Mouse (Mus musculus): ENCODE measurements around the gene Cnih1. TPM values are rescaled to one million over a fixed set of nuclear protein-coding genes. Genes with fewer than 3 reads are reported as not detected.
"Not testable (repeated sequence)": the region's sequence is repeated elsewhere in the genome, so short reads cannot be mapped to it uniquely, and the experiment has no call there.

The Cnih1 gene
- total RNA-seq, 1 experiment = 45.0 TPM

DNA sequence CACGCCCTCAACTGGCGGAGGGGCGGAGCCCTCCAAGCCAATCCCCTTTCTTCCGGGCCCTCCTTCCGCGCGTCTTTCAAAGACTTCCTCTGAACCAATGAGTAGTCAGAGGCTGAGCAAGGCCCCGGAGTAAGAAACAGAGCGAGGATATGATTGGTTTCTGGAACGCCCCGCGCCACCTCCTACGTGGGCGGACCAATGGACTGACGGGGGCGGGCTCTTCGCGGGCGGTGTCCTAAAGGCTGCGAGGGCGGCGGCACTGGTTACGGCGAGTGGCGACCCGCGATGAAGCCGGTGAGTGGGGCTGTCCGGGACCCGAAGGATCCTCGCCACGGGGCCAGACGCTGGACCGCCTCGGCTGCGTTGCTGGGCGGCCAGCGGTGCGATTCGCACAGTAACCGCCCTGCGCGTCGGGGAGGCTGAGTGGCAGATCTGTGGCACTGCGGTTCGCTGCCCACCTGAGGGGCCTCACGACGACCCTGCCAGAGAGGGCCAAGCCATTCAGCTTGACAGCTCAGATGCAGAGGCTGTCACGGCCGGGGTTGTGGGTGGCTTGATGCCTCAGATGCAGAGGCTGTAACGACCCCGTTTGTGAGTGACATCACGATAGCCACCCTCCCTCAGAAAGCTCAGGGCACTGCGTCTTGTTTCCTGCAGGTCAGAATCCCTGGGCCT is 27.7 kb downstream of the Cnih1 start, which contains the start of gene Cdkn3:
Gene Cdkn3 (plus strand): TSS at position 187 of the 675 bp plus-strand sequence.
- in situ Hi-C loops (cut with MboI; ENCODE audit: low sequenced_read_pairs in 2 of 2, unreplicated experiment in 2 of 2) = no loop called here

DNA sequence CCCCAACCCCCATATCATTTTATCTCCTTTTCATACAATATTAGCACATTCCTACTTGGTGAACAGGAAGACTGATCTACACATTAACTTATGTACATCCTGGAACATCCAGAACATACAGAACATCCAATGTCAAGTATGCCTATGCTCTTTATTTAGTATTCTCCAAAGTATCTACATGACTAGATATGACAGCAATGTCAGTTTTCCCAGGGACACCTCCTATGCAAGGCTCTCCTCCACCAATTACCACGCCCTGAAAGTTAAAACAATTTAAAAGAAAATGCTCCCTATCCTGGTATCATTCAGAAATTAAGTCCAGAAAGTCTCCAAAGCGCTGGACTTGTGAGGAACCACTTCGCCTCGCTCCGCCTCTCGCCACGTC is 28.2 kb downstream of the Cnih1 start:
- H3K4me1 ChIP-seq (ENCODE audit: control insufficient read depth in 2 of 2, insufficient read depth in 2 of 2, low read length in 2 of 2, poor library complexity in 1 of 2) = peaks cover 5% of the 10 kb centered on the region in 2 experiments; a peak in 3 of 4 replicates
- H3K27ac ChIP-seq (ENCODE audit: insufficient read depth, low read depth, low read length, poor library complexity, severe bottlenecking) = no peak overlapping the region
- no peak overlapping the region for H3K9ac ChIP-seq (ENCODE audit: insufficient read depth, low read depth, low read length, poor library complexity, severe bottlenecking)
- peaks cover 2% of the 10 kb centered on the region; the same call in 1 of the 2 replicates for H3K36me3 ChIP-seq (ENCODE audit: control insufficient read depth, insufficient read depth, low read length, poor library complexity, severe bottlenecking)
- H3K9me3 ChIP-seq (ENCODE audit: control insufficient read depth, insufficient read depth, low read depth, low read length) = no peaks in the 10 kb centered on the region
- TF ChIP-seq ZNF384 (IDR thresholded peaks at IDR 0.05; ENCODE audit: low read depth, low read length) = no peak
- TF ChIP-seq ZC3H11A (IDR thresholded peaks at IDR 0.05; ENCODE audit: borderline replicate concordance, low read depth, low read length) = no peak
- TF ChIP-seq CHD2 (IDR thresholded peaks at IDR 0.05; ENCODE audit: low read depth, low read length) = no peak
- no peak for TF ChIP-seq HCFC1 (IDR thresholded peaks at IDR 0.05; ENCODE audit: borderline replicate concordance, insufficient read depth, low read length)
- TF ChIP-seq MAFK (IDR thresholded peaks at IDR 0.05; ENCODE audit: insufficient read depth, low read depth, low read length) = no peak
- in situ Hi-C loops (cut with MboI; ENCODE audit: low sequenced_read_pairs in 2 of 2, unreplicated experiment in 2 of 2) = no loop called here
- DNase-seq (ENCODE audit: low read depth, low spot score) = no peak
- H3K4me3 ChIP-seq (ENCODE audit: insufficient read depth in 1 of 2, low read depth in 1 of 2, low read length in 2 of 2, poor library complexity in 1 of 2, severe bottlenecking in 1 of 2) = peak overlapping the region in 1 of 2 experiments; percentile 57; a peak in 2 of 4 replicates

More for the DNA sequence above, 27.7 kb downstream of the Cnih1 start, which contains the start of gene Cdkn3:
- peak; percentile 92 for DNase-seq (ENCODE audit: low read depth, low spot score)
- peak within 1 kb of the TSS; percentile 91 to 99 for H3K4me3 ChIP-seq (ENCODE audit: insufficient read depth in 1 of 2, low read depth in 1 of 2, low read length in 2 of 2, poor library complexity in 1 of 2, severe bottlenecking in 1 of 2)
- peaks cover 2% of the 10 kb centered on the region; the same call in 1 of the 2 replicates for H3K36me3 ChIP-seq (ENCODE audit: control insufficient read depth, insufficient read depth, low read length, poor library complexity, severe bottlenecking)
- TF ChIP-seq ZNF384 (IDR thresholded peaks at IDR 0.05; ENCODE audit: low read depth, low read length) = no peak
- no peak for TF ChIP-seq HCFC1 (IDR thresholded peaks at IDR 0.05; ENCODE audit: borderline replicate concordance, insufficient read depth, low read length)
- TF ChIP-seq CHD2 (IDR thresholded peaks at IDR 0.05; ENCODE audit: low read depth, low read length) = peak; percentile 65; the same call in 1 of the 2 replicates
- no peak for TF ChIP-seq MAFK (IDR thresholded peaks at IDR 0.05; ENCODE audit: insufficient read depth, low read depth, low read length)
- no peak for TF ChIP-seq ZC3H11A (IDR thresholded peaks at IDR 0.05; ENCODE audit: borderline replicate concordance, low read depth, low read length)
- peaks cover 5% of the 10 kb centered on the region in 2 experiments; a peak in 3 of 4 replicates for H3K4me1 ChIP-seq (ENCODE audit: control insufficient read depth in 2 of 2, insufficient read depth in 2 of 2, low read length in 2 of 2, poor library complexity in 1 of 2)
- H3K9ac ChIP-seq (ENCODE audit: insufficient read depth, low read depth, low read length, poor library complexity, severe bottlenecking) = peak within 1 kb of the TSS; percentile 89
- H3K9me3 ChIP-seq (ENCODE audit: control insufficient read depth, insufficient read depth, low read depth, low read length) = no peaks in the 10 kb centered on the region
- H3K27ac ChIP-seq (ENCODE audit: insufficient read depth, low read depth, low read length, poor library complexity, severe bottlenecking) = no peak within 1 kb of the TSS

GRCm38 (mm10) chr14:46757736-46758135 is 30.5 kb downstream of the Cnih1 start:
- H3K9me3 ChIP-seq (ENCODE audit: control insufficient read depth, insufficient read depth, low read depth, low read length) = no peaks in the 10 kb centered on the region
- in situ Hi-C loops (cut with MboI; ENCODE audit: low sequenced_read_pairs in 2 of 2, unreplicated experiment in 2 of 2) = no loop called here
- H3K27ac ChIP-seq (ENCODE audit: insufficient read depth, low read depth, low read length, poor library complexity, severe bottlenecking) = no peak overlapping the region; the same call in 1 of the 2 replicates
- H3K9ac ChIP-seq (ENCODE audit: insufficient read depth, low read depth, low read length, poor library complexity, severe bottlenecking) = peak overlapping the region; percentile 69
- H3K4me3 ChIP-seq (ENCODE audit: insufficient read depth in 1 of 2, low read depth in 1 of 2, low read length in 2 of 2, poor library complexity in 1 of 2, severe bottlenecking in 1 of 2) = peak overlapping the region; percentile 66 to 68
- no peaks in the 10 kb centered on the region for H3K36me3 ChIP-seq (ENCODE audit: control insufficient read depth, insufficient read depth, low read length, poor library complexity, severe bottlenecking)
- TF ChIP-seq MAFK (IDR thresholded peaks at IDR 0.05; ENCODE audit: insufficient read depth, low read depth, low read length) = no peak
- no peak for TF ChIP-seq HCFC1 (IDR thresholded peaks at IDR 0.05; ENCODE audit: borderline replicate concordance, insufficient read depth, low read length)
- TF ChIP-seq ZC3H11A (IDR thresholded peaks at IDR 0.05; ENCODE audit: borderline replicate concordance, low read depth, low read length) = no peak
- TF ChIP-seq CHD2 (IDR thresholded peaks at IDR 0.05; ENCODE audit: low read depth, low read length) = no peak
- no peak for TF ChIP-seq ZNF384 (IDR thresholded peaks at IDR 0.05; ENCODE audit: low read depth, low read length)
- no peak for DNase-seq (ENCODE audit: low read depth, low spot score)
- H3K4me1 ChIP-seq (ENCODE audit: control insufficient read depth in 2 of 2, insufficient read depth in 2 of 2, low read length in 2 of 2, poor library complexity in 1 of 2) = peaks cover 5 to 11% of the 10 kb centered on the region in 2 experiments; a peak in 3 of 4 replicates

- Histone ChIP-seq H3K9me3 (ENCODE audit: control insufficient read depth, insufficient read depth, low read depth, low read length) (no peaks in the 10 kb centered on the region), H3K4me3 (ENCODE audit: insufficient read depth in 1 of 2, low read depth in 1 of 2, low read length in 2 of 2, poor library complexity in 1 of 2, severe bottlenecking in 1 of 2) (no peak overlapping the region), H3K4me1 (ENCODE audit: control insufficient read depth in 2 of 2, insufficient read depth in 2 of 2, low read length in 2 of 2, poor library complexity in 1 of 2) (peaks cover 5 to 11% of the 10 kb centered on the region in 2 experiments; a peak in 3 of 4 replicates), H3K36me3 (ENCODE audit: control insufficient read depth, insufficient read depth, low read length, poor library complexity, severe bottlenecking) (no peaks in the 10 kb centered on the region), H3K27ac (ENCODE audit: insufficient read depth, low read depth, low read length, poor library complexity, severe bottlenecking) (no peak overlapping the region), H3K9ac (ENCODE audit: insufficient read depth, low read depth, low read length, poor library complexity, severe bottlenecking) (no peak overlapping the region)
- TF ChIP-seq MAFK (IDR thresholded peaks at IDR 0.05; ENCODE audit: insufficient read depth, low read depth, low read length) (no peak), ZC3H11A (IDR thresholded peaks at IDR 0.05; ENCODE audit: borderline replicate concordance, low read depth, low read length) (no peak), ZNF384 (IDR thresholded peaks at IDR 0.05; ENCODE audit: low read depth, low read length) (no peak), HCFC1 (IDR thresholded peaks at IDR 0.05; ENCODE audit: borderline replicate concordance, insufficient read depth, low read length) (no peak), CHD2 (IDR thresholded peaks at IDR 0.05; ENCODE audit: low read depth, low read length) (no peak)
- no peak for DNase-seq (ENCODE audit: low read depth, low spot score)
- in situ Hi-C loops (cut with MboI; ENCODE audit: low sequenced_read_pairs in 2 of 2, unreplicated experiment in 2 of 2) = no loop called here
These were observed 32.4 kb downstream of the Cnih1 start for GRCm38 (mm10) chr14:46755851-46756250.

GRCm38 (mm10) chr14:46754371-46754770 is 33.8 kb downstream of the Cnih1 start:
- in situ Hi-C loops (cut with MboI; ENCODE audit: low sequenced_read_pairs in 2 of 2, unreplicated experiment in 2 of 2); H3K9me3 ChIP-seq (ENCODE audit: control insufficient read depth, insufficient read depth, low read depth, low read length): not testable (repeated sequence)

More at GRCm38 (mm10) chr14:46754371-46754770, 33.8 kb downstream of the Cnih1 start:
- not testable (repeated sequence) for DNase-seq (ENCODE audit: low read depth, low spot score); H3K9ac ChIP-seq (ENCODE audit: insufficient read depth, low read depth, low read length, poor library complexity, severe bottlenecking); H3K36me3 ChIP-seq (ENCODE audit: control insufficient read depth, insufficient read depth, low read length, poor library complexity, severe bottlenecking); H3K4me3 ChIP-seq (ENCODE audit: insufficient read depth in 1 of 2, low read depth in 1 of 2, low read length in 2 of 2, poor library complexity in 1 of 2, severe bottlenecking in 1 of 2); H3K27ac ChIP-seq (ENCODE audit: insufficient read depth, low read depth, low read length, poor library complexity, severe bottlenecking)
- peaks cover under 1 to 11% of the 10 kb centered on the region in 2 experiments; a peak in 1 of 4 replicates for H3K4me1 ChIP-seq (ENCODE audit: control insufficient read depth in 2 of 2, insufficient read depth in 2 of 2, low read length in 2 of 2, poor library complexity in 1 of 2)

Data from ES-E14 (cell line).